Mouse (Mus musculus) erythroblast, embryonic 14.5 days (primary cell): Measurements from ENCODE around the gene Cxadr. TPM values are rescaled to one million over a fixed set of nuclear protein-coding genes. Genes with fewer than 3 reads are reported as not detected.
"Not testable (repeated sequence)": the region's sequence is repeated elsewhere in the genome, so short reads cannot be mapped to it uniquely, and the experiment has no call there.

Experiments used
- H3K27me3 ChIP-seq: 2 replicates; pipeline ENCODE4 v1.6.1; 2012; ENCODE audit warnings: inconsistent platforms; ENCODE audit not compliant: control insufficient read depth
- H3K36me3 ChIP-seq: 2 replicates; pipeline ENCODE4 v1.6.1; 2012; ENCODE audit warnings: mild to moderate bottlenecking, inconsistent platforms; ENCODE audit not compliant: control insufficient read depth
- H3K4me1 ChIP-seq: 2 replicates; pipeline ENCODE4 v1.6.1; 2012; ENCODE audit warnings: inconsistent platforms; ENCODE audit not compliant: control insufficient read depth
- H3K4me3 ChIP-seq: replicated peaks from 2 replicates; pipeline ENCODE3; 2012; ENCODE audit warnings: moderate library complexity, mild to moderate bottlenecking, inconsistent platforms
- H3K9me3 ChIP-seq: 2 replicates; pipeline ENCODE4 v1.6.1; 2012; ENCODE audit warnings: low read length, inconsistent platforms, mixed read lengths; ENCODE audit not compliant: control insufficient read depth
- GATA1 ChIP-seq: IDR thresholded peaks from 2 replicates; pipeline ENCODE4 v1.6.1; 2012; ENCODE audit warnings: low read length, inconsistent platforms, mixed read lengths
- TAL1 ChIP-seq: IDR thresholded peaks from 3 replicates; pipeline ENCODE4 v1.6.1; 2012; ENCODE audit warnings: low read length, inconsistent platforms, mixed read lengths
- polyA plus RNA-seq: library from polyadenylated mRNA; stranded (reverse); fragments of >175 nt; gene quantifications from 2 replicates; pipeline ENCODE4 v1.2.3, GENCODE M21; 2012

The Cxadr gene
- polyA plus RNA-seq, 1 experiment = not detected

- Histone ChIP-seq H3K9me3 (no peaks in the 10 kb centered on the region), H3K27me3 (no peaks in the 10 kb centered on the region), H3K36me3 (peaks cover 9% of the 10 kb centered on the region), H3K4me3 (no peak overlapping the region), H3K4me1 (no peaks in the 10 kb centered on the region)
- TF ChIP-seq TAL1 (no peak), GATA1 (no peak)
These were observed 42.5 kb downstream of the Cxadr start for GRCm38 (mm10) chr16:78343792-78344191.

- TF ChIP-seq GATA1 (no peak), TAL1 (no peak)
- Histone ChIP-seq H3K4me3 (no peak overlapping the region), H3K9me3 (no peaks in the 10 kb centered on the region), H3K27me3 (no peaks in the 10 kb centered on the region), H3K4me1 (no peaks in the 10 kb centered on the region), H3K36me3 (peaks cover 16% of the 10 kb centered on the region)
These were observed 45.5 kb downstream of the Cxadr start for GRCm38 (mm10) chr16:78346662-78347327.

- Histone ChIP-seq H3K9me3 (no peaks in the 10 kb centered on the region), H3K36me3 (peaks cover 16% of the 10 kb centered on the region), H3K4me1 (no peaks in the 10 kb centered on the region), H3K4me3 (no peak overlapping the region), H3K27me3 (no peaks in the 10 kb centered on the region)
- TF ChIP-seq GATA1 (no peak), TAL1 (no peak)
These were observed 46.1 kb downstream of the Cxadr start for GRCm38 (mm10) chr16:78347328-78347926.

GRCm38 (mm10) chr16:78357757-78358156, 56.5 kb downstream of the Cxadr start:
- Histone ChIP-seq H3K4me1 (no peaks in the 10 kb centered on the region), H3K36me3 (peaks cover 38% of the 10 kb centered on the region), H3K27me3 (no peaks in the 10 kb centered on the region), H3K4me3 (no peak overlapping the region), H3K9me3 (no peaks in the 10 kb centered on the region)
- no peak for TF ChIP-seq TAL1
- no peak for TF ChIP-seq GATA1

GRCm38 (mm10) chr16:78361466-78361865, 60.2 kb downstream of the Cxadr start:
- peaks cover 67% of the 10 kb centered on the region for H3K36me3 ChIP-seq

GRCm38 (mm10) chr16:78364554-78364953, 63.3 kb downstream of the Cxadr start:
- peaks cover 79% of the 10 kb centered on the region for H3K36me3 ChIP-seq
- H3K4me3 ChIP-seq, H3K4me1 ChIP-seq, H3K27me3 ChIP-seq, H3K9me3 ChIP-seq: not testable (repeated sequence)

More at GRCm38 (mm10) chr16:78361466-78361865, 60.2 kb downstream of the Cxadr start:
- H3K9me3 ChIP-seq = no peaks in the 10 kb centered on the region
- no peak overlapping the region for H3K4me3 ChIP-seq
- no peaks in the 10 kb centered on the region for H3K27me3 ChIP-seq
- TF ChIP-seq GATA1 = no peak
- TF ChIP-seq TAL1 = no peak
- no peaks in the 10 kb centered on the region for H3K4me1 ChIP-seq

- H3K9me3 ChIP-seq = no peaks in the 10 kb centered on the region
- peaks cover 13% of the 10 kb centered on the region for H3K4me1 ChIP-seq
- H3K4me3 ChIP-seq = no peak overlapping the region
- no peaks in the 10 kb centered on the region for H3K27me3 ChIP-seq
- TF ChIP-seq GATA1 = no peak
- no peak for TF ChIP-seq TAL1
- H3K36me3 ChIP-seq = peaks cover 57% of the 10 kb centered on the region
These were observed 70.3 kb downstream of the Cxadr start for GRCm38 (mm10) chr16:78371491-78372046.

GRCm38 (mm10) chr16:78372786-78373185, 71.5 kb downstream of the Cxadr start:
- TF ChIP-seq GATA1 (no peak), TAL1 (no peak)
- no peaks in the 10 kb centered on the region for H3K9me3 ChIP-seq
- H3K36me3 ChIP-seq = peaks cover 46% of the 10 kb centered on the region
- H3K27me3 ChIP-seq = no peaks in the 10 kb centered on the region
- H3K4me1 ChIP-seq = peaks cover 20% of the 10 kb centered on the region
- no peak overlapping the region for H3K4me3 ChIP-seq

- Histone ChIP-seq H3K4me3 (no peak overlapping the region), H3K27me3 (no peaks in the 10 kb centered on the region), H3K9me3 (no peaks in the 10 kb centered on the region), H3K4me1 (peaks cover 20% of the 10 kb centered on the region), H3K36me3 (peaks cover 36% of the 10 kb centered on the region)
- TF ChIP-seq TAL1 = no peak
- no peak for TF ChIP-seq GATA1
These were observed 72.5 kb downstream of the Cxadr start for GRCm38 (mm10) chr16:78373743-78374142.

GRCm38 (mm10) chr16:78375222-78375621, 73.9 kb downstream of the Cxadr start:
- H3K27me3 ChIP-seq = no peaks in the 10 kb centered on the region
- peaks cover 21% of the 10 kb centered on the region for H3K36me3 ChIP-seq
- peak overlapping the region; percentile 93 for H3K4me3 ChIP-seq
- no peak for TF ChIP-seq GATA1
- TF ChIP-seq TAL1 = no peak
- no peaks in the 10 kb centered on the region for H3K9me3 ChIP-seq
- peaks cover 20% of the 10 kb centered on the region for H3K4me1 ChIP-seq
